Mouse (Mus musculus) left cerebral cortex, postnatal 4 days (tissue): Measurements from ENCODE around the gene Washc2. TPM values are rescaled to one million over a fixed set of nuclear protein-coding genes. Genes with fewer than 3 reads are reported as not detected.

Experiments used
- DNase-seq: peaks from one replicate; pipeline ENCODE4 v3.0.0-alpha.2; 2022
- intact Hi-C: fragments of 180-260 bp; cut with DNase I; formaldehyde crosslinking; loops from one replicate; pipeline ENCODE4 v1.15.1; 2025
- total RNA-seq, 2 experiments: library from RNA; stranded (reverse); gene quantifications; 2 replicates each; pipeline ENCODE4 v1.2.3; 2021

Gene Washc2
- total RNA-seq, 2 experiments from 2014 or later, result 89.0 to 90.1 TPM

DNA sequence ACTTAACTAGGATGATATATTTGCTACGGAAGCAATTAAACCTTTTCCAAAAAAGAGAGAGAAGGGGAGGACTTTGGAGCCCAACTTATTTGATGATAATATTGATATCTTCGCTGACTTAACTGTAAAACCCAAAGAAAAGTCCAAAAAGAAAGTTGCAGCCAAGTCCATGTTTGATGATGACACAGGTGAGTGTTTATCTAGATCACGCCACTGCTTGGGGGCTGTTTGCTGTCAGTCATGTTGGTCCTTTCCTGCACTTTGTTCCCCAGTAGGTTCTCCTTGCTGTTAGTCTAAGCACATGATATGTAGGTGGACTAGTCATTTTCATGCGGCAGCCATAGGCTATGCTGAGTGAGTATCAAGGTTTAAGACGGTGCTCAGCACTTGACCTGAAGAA is 52.6 kb downstream of the Washc2 start:
- no peak for DNase-seq
- intact Hi-C loops, result loop anchor here (10.0 kb wide), 1 partner anchor 164 kb away; no protein-coding TSS in a partner anchor

- no peak for DNase-seq
- intact Hi-C loops, result loop anchor here (10.0 kb wide), 1 partner anchor 162 kb away; no protein-coding TSS in a partner anchor
Measured at GRCm38 (mm10) chr6:116262824-116263223, 55.0 kb downstream of the Washc2 start.

DNA sequence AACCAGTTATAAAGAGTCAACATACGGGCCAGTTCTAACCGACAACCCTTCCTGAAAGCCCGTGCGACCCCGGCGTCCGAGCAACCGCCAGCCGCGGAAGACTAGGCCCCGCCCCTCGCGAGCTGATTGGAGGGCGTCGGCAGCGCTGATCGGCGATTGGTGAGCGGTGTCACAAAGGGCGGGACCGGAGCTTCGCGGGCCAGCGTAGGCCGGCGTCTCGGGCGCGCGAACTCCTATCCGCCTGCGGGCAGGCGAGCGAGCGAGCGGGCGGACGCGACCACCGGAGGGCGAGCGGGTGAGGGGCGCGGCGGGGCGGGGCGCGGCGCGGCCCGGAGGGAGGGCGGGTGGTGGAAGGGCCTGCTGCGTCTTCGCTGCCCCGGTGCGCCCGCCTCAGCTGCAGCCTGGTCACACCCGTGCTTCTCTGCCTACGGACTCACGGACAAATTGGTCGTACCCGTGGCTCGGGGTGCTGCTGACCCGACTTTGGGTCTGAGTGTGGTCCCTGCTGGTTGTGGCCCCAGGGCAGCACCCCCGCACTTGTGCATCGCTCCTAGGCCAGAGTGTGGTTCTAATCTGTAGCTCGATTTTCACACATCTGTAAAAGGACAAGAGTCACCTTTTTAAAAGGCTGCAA is 56.3 kb downstream of the Washc2 start, which contains the start of gene Zfand4:
Zfand4 (plus strand) TSS at position 205 of the 634 bp plus-strand sequence.
- peak; percentile 96 for DNase-seq
- intact Hi-C loops, result loop anchor here (10.0 kb wide), 1 partner anchor 161 kb away; no protein-coding TSS in a partner anchor

GRCm38 (mm10) chr6:116264836-116265235 is 57.0 kb downstream of the Washc2 start:
- intact Hi-C loops, result loop anchor here (10.0 kb wide), 1 partner anchor 160 kb away; no protein-coding TSS in a partner anchor
- no peak for DNase-seq

DNA sequence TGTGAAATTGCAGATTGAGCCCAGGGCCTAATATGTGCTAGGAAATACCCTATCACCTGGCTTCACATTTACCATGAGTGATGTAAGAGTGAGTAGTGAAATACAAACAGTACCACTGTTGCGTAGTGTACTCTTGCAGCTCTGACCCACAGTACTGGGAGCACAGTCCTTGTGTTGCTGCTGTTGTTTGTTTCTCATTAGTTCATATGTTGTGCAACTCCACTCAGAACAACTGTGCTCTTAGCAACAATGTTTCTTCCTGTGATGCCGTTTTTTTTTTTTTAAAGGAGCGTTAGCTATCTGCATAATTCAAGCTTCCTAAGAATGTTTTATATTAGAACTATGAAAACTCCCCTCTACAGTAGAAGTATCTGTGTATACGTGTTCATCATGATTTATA is 57.8 kb downstream of the Washc2 start:
- no peak for DNase-seq
- intact Hi-C loops, result loop anchor here (10.0 kb wide), 1 partner anchor 159 kb away; no protein-coding TSS in a partner anchor

DNA sequence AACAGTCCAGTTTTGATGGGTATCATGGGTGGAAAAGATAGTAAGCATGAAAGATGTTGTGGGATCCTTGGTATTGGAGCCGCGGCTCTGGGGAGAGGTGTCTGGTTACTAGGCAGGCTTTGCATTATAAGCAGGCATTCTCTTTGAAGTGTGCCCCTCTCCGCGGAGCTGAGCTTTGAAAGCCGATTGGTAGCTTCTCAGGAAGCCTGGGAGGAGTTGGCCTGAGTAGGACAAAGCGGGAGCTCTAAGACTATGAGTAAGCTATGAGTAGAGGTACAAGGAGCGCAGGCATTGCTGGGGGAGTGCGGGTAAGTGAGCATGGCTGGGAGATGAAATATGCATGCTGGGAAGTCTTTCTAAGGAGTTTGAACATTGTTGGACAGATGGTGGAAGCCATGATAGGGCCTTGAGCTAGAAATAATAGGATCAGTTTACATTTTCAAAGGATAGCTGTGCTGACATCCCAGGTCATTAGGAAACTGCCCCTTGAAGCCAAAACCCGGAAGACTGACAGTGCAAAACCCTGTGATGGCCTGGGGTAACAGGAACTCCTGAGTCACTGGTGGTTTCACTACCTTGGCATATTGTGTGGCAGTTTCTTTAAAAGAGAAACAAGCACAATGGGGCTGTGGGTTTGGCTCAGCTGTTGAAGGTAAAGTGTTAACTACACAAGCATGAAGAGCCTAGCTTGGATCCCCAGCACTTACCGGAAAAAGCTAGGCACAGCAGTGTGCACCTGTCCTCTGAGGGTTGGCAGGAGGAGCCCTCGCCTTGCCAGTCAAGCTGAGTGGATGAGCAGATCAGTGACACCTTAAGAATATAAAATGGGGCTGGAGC is 58.7 kb downstream of the Washc2 start:
- intact Hi-C loops, result loop anchor here (10.0 kb wide), 1 partner anchor 158 kb away; no protein-coding TSS in a partner anchor
- peak; percentile 21 for DNase-seq

DNA sequence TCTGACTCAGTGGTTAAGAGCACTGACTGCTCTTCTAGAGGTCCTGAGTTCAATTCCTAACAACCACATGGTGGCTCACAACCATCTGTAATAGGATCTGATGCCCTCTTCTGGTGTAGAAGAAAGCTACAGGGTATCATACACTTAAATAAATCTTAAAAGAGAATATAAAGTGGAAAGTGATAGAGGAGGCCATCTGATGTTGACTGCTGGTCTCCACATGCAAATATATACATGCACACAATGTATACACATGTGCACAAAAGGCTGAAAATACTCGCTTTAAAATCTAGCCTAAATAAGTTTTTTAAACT is 59.2 kb downstream of the Washc2 start:
- intact Hi-C loops, result loop anchor here (10.0 kb wide), 1 partner anchor 158 kb away; no protein-coding TSS in a partner anchor
- no peak for DNase-seq

DNA sequence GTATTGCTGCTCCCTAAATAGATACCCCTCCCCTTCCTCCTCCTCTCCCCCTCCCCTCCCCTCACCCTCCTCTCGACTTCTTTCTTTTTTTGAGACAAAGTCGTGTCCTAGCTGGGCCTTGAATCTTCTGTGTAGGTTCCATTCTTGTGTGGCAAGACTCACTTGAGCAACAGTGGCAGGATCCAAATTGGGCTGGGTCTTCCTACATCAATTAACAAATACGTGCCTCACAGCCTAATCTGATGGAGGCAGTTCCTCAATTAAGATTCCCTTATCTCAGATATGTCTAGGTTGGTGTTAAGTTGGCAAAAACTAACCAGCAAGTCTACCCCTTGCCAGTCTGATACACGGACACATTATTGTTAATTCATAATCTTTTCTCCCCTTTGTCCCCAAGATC is 67.9 kb downstream of the Washc2 start:
- intact Hi-C loops, result no loop called here
- DNase-seq, result no peak

- intact Hi-C loops, result no loop called here
- no peak for DNase-seq
Measured at GRCm38 (mm10) chr6:116278679-116279317, 71.0 kb downstream of the Washc2 start.

GRCm38 (mm10) chr6:116281014-116281413 is 73.2 kb downstream of the Washc2 start:
- no peak for DNase-seq
- intact Hi-C loops, result no loop called here

GRCm38 (mm10) chr6:116282546-116282945 is 74.7 kb downstream of the Washc2 start:
- intact Hi-C loops, result no loop called here
- no peak for DNase-seq

DNA sequence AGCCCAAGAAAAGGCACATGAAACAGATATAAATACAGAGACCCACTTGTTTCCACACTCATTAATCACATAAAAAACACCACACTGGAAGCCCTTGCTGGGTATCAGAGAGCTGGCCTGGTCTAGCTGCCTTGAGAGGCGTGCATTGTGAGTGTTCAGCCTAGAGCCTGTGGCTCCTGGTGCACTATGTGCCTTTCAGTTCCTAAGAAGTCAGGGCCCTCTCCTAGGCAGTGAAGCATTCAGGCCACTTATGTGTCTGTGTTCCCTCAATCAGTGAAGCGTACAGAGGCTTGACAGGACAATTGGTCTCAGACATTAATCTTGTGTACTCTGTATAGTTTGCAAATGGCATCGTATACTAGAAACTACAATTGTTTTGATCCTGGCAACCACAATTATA is 75.4 kb downstream of the Washc2 start:
- intact Hi-C loops, result no loop called here
- no peak for DNase-seq

GRCm38 (mm10) chr6:116286321-116286720 is 78.5 kb downstream of the Washc2 start:
- intact Hi-C loops, result no loop called here
- no peak for DNase-seq

- intact Hi-C loops, result no loop called here
- DNase-seq, result no peak
Measured at GRCm38 (mm10) chr6:116286870-116287575, 79.2 kb downstream of the Washc2 start.

GRCm38 (mm10) chr6:116311411-116311810 is 103.6 kb downstream of the Washc2 start:
- intact Hi-C loops, result no loop called here
- DNase-seq, result no peak

Other genes starting within 250 kb of the Washc2 start
- gene Plxnd1, start 213.0 kb upstream of the Washc2 start, total RNA-seq, result 100 to 1,000 TPM; 167 to 181 TPM
- 10 to 100 TPM; 67.9 to 73.3 TPM for gene Tmcc1, start 14.6 kb upstream of the Washc2 start, total RNA-seq
- 10 to 100 TPM in 1 of 2 experiments, 1 to 10 TPM in 1; 7.5 to 11.6 TPM for gene Zfand4, start 56.2 kb downstream of the Washc2 start, total RNA-seq
- 100 to 1,000 TPM in 1 of 2 experiments, 10 to 100 TPM in 1; 98.6 to 103 TPM for gene March8, start 130.0 kb downstream of the Washc2 start, total RNA-seq